Mouse (Mus musculus) embryonic facial prominence, embryonic 15.5 days (tissue): ENCODE results near the gene Slc39a5. TPM values are rescaled to one million over a fixed set of nuclear protein-coding genes. Genes with fewer than 3 reads are reported as not detected.
A peak's percentile ranks its signal among the peaks of the same experiment; 100 is the strongest.

Experiments used
- ATAC-seq: fragments of 200-750 bp; cut with Nextera tagmentation; 2 replicates; pipeline ENCODE4 v1.8.0; 2017; ENCODE audit warnings: low read depth, moderate TSS enrichment; ENCODE audit not compliant: insufficient number of reproducible peaks, low FRiP score, low TSS enrichment
- H3K27ac ChIP-seq: fragments of 300-500 bp; sonication (generic); replicated peaks from 2 replicates; pipeline ENCODE4 v1.5.1; 2015; ENCODE audit warnings: mild to moderate bottlenecking, inconsistent platforms
- H3K27me3 ChIP-seq: fragments of 300-500 bp; sonication (generic); 2 replicates; pipeline ENCODE4 v1.6.1; 2015; ENCODE audit warnings: inconsistent platforms
- H3K36me3 ChIP-seq: fragments of 300-500 bp; sonication (generic); 2 replicates; pipeline ENCODE4 v1.6.1; 2015; ENCODE audit warnings: mild to moderate bottlenecking, inconsistent platforms
- H3K4me1 ChIP-seq: fragments of 300-500 bp; sonication (generic); 2 replicates; pipeline ENCODE4 v1.6.1; 2015; ENCODE audit warnings: inconsistent platforms
- H3K4me2 ChIP-seq: fragments of 300-500 bp; sonication (generic); replicated peaks from 2 replicates; pipeline ENCODE4 v1.6.1; 2015; ENCODE audit warnings: mild to moderate bottlenecking, inconsistent platforms
- H3K4me3 ChIP-seq: fragments of 300-500 bp; sonication (generic); replicated peaks from 2 replicates; pipeline ENCODE4 v1.5.1; 2015; ENCODE audit warnings: mild to moderate bottlenecking, inconsistent platforms
- H3K9ac ChIP-seq: fragments of 300-500 bp; sonication (generic); 2 replicates; pipeline ENCODE4 v1.6.1; 2015; ENCODE audit warnings: inconsistent platforms
- H3K9me3 ChIP-seq: fragments of 300-500 bp; sonication (generic); replicated peaks from 2 replicates; pipeline ENCODE4 v1.6.1; 2016; ENCODE audit warnings: inconsistent platforms
- WGBS: fragments of 180-500 bp; shearing (Covaris S2); methylation state at CpG from one replicate; pipeline ENCODE4 v1.1.7; 2015; 5-methylcytosine and 5-hydroxymethylcytosine counted together
- polyA plus RNA-seq: library from polyadenylated mRNA; unstranded; fragments of >200 nt; fragmentation: Nextera tagmentation; extraction: Ambion mirVana; gene quantifications from 2 replicates; pipeline ENCODE4 v1.2.1, GENCODE M21; 2015

Slc39a5 gene
- polyA plus RNA-seq, 1 experiment from 2014 or later = 0.13 TPM

DNA sequence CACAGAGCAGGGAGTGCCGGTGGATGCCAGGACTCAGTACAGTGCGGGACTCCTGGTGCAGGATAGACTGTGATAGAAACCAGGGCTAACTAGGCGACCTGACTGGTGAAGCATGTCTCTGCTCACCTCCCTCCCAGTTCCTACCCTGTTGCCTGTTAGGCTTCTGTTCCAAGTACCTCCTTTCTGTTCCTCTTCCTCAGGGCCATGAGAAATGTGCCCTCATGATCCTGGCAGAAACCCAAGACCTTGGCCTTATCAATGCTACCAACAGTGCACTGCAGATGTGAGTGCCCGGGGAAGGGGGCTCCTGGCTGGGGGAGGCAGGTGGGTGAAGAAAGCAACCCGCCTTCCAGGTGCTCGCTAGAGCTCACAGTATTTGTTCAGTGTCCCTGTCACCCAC, 11.5 kb downstream of the Slc39a5 start:
- no peak overlapping the region for H3K9ac ChIP-seq
- no peak for ATAC-seq
- WGBS = 91% methylated on average over 6 of the region's 6 CpGs
- no peak overlapping the region for H3K4me2 ChIP-seq
- peaks cover 7% of the 10 kb centered on the region; the same call in 1 of the 2 replicates for H3K4me1 ChIP-seq
- no peaks in the 10 kb centered on the region for H3K9me3 ChIP-seq
- H3K36me3 ChIP-seq = peaks cover 99% of the 10 kb centered on the region
- no peak overlapping the region for H3K4me3 ChIP-seq
- no peak overlapping the region for H3K27ac ChIP-seq
- H3K27me3 ChIP-seq = no peaks in the 10 kb centered on the region

DNA sequence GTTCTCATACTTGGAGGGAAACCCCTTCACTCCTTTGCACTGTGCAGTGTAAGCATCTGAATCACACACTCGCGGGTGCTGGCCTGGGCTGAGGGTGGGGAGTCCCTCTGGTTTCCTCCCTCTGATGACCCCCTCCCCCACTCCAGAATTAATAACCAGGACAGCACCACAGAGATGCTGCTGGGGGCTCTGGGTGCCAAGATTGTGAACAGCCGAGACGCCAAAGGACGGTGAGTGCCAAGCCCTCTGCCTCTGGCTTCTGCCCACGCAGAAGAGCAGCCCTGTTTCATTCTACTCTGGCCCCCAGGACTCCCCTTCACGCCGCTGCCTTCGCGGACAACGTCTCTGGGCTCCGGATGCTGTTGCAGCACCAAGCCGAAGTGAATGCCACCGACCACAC, 12.1 kb downstream of the Slc39a5 start:
- Histone ChIP-seq H3K9ac (no peak overlapping the region), H3K9me3 (no peaks in the 10 kb centered on the region), H3K27ac (no peak overlapping the region), H3K4me2 (no peak overlapping the region), H3K4me1 (peaks cover under 1% of the 10 kb centered on the region; the same call in 1 of the 2 replicates), H3K4me3 (no peak overlapping the region), H3K27me3 (no peaks in the 10 kb centered on the region), H3K36me3 (peaks cover 99% of the 10 kb centered on the region)
- no peak for ATAC-seq
- 88% methylated on average over 14 of the region's 14 CpGs for WGBS

GRCm38 (mm10) chr10:128385902-128386301, 15.1 kb downstream of the Slc39a5 start:
- no peaks in the 10 kb centered on the region for H3K9me3 ChIP-seq
- no peak overlapping the region for H3K9ac ChIP-seq
- H3K27me3 ChIP-seq = no peaks in the 10 kb centered on the region
- 80% methylated on average over 7 of the region's 7 CpGs for WGBS
- no peaks in the 10 kb centered on the region for H3K4me1 ChIP-seq
- peaks cover 98% of the 10 kb centered on the region for H3K36me3 ChIP-seq
- H3K27ac ChIP-seq = no peak overlapping the region
- no peak overlapping the region for H3K4me2 ChIP-seq
- no peak overlapping the region for H3K4me3 ChIP-seq
- no peak for ATAC-seq

DNA sequence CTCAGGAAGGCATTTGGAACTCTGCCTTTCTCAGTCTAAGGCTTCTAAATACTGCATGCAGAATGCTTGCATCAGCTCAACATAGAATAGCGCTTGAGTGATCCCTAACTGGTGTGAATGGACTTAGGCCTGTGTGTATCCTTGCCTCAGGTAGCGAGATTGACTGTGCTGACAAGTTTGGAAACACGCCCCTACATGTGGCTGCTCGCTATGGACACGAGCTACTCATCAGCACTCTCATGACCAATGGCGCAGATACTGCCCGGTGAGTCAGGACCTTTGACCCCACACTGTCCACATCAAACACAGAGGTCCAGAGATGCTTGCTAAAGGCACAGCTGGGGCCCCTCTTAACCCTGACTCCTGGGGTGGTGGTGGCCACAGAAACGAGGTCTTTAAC, 18.5 kb downstream of the Slc39a5 start:
- ATAC-seq = no peak
- peaks cover 17% of the 10 kb centered on the region for H3K4me1 ChIP-seq
- H3K4me2 ChIP-seq = no peak overlapping the region
- H3K9ac ChIP-seq = no peak overlapping the region
- 85% methylated on average over 8 of the region's 8 CpGs for WGBS
- H3K4me3 ChIP-seq = no peak overlapping the region
- no peaks in the 10 kb centered on the region for H3K27me3 ChIP-seq
- H3K9me3 ChIP-seq = no peaks in the 10 kb centered on the region
- H3K27ac ChIP-seq = no peak overlapping the region
- peaks cover 90% of the 10 kb centered on the region for H3K36me3 ChIP-seq

DNA sequence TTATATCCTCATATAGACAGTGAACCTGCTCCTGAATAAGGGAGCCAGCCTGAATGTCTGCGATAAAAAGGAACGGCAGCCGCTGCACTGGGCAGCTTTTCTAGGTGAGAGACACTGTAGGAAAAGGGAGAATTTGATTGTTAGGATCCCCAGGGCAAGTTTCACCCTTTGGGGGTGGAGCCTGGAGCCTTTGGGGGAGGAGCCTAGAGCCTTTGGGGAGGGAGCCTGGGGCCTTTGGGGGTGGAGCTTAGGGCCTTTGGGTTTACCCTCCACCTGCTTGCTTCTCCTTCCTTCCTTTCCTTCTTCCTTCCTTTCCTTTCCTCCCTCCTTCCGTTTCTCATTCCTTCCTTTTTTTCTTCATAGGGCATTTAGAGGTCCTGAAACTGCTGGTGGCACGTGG, 20.5 kb downstream of the Slc39a5 start:
- Histone ChIP-seq H3K4me2 (no peak overlapping the region), H3K9ac (no peak overlapping the region), H3K9me3 (no peaks in the 10 kb centered on the region), H3K36me3 (peaks cover 71% of the 10 kb centered on the region), H3K27me3 (no peaks in the 10 kb centered on the region), H3K27ac (no peak overlapping the region), H3K4me3 (no peak overlapping the region), H3K4me1 (peaks cover 24% of the 10 kb centered on the region)
- ATAC-seq = no peak
- WGBS = 84% methylated on average over 5 of the region's 5 CpGs

DNA sequence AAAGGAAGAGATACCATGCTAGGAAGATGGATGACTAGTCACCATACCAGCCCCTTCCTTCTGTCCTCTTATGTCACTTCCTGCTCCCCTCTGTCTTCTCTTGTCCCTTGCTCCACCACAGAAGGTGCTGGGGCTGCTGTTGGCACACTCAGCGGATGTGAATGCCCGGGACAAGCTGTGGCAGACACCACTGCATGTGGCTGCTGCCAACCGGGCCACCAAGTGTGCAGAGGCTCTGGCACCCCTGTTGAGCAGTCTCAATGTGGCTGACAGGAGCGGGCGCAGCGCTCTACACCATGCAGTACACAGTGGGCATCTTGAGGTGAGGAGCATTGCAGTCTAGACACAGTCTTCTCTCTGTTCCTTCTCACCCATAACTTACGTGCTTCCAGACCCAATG, 21.8 kb downstream of the Slc39a5 start:
- Histone ChIP-seq H3K9ac (no peak overlapping the region), H3K4me3 (no peak overlapping the region), H3K27me3 (no peaks in the 10 kb centered on the region), H3K4me1 (peaks cover 24% of the 10 kb centered on the region), H3K4me2 (no peak overlapping the region), H3K27ac (no peak overlapping the region), H3K9me3 (no peaks in the 10 kb centered on the region), H3K36me3 (peaks cover 58% of the 10 kb centered on the region)
- 96% methylated on average over 7 of the region's 7 CpGs for WGBS
- no peak for ATAC-seq

- H3K9me3 ChIP-seq = no peaks in the 10 kb centered on the region
- peak overlapping the region; percentile 75 for H3K4me2 ChIP-seq
- H3K9ac ChIP-seq = peak overlapping the region; percentile 97
- H3K27ac ChIP-seq = 0 out of 2 replicates have a peak overlapping the region, but pooled peaks have one; percentile 93
- H3K36me3 ChIP-seq = peaks cover 50% of the 10 kb centered on the region
- ATAC-seq = no peak
- 40% methylated on average over 3 of the region's 3 CpGs for WGBS
- H3K4me3 ChIP-seq = peak overlapping the region; percentile 89
- no peaks in the 10 kb centered on the region for H3K27me3 ChIP-seq
- peaks cover 24% of the 10 kb centered on the region for H3K4me1 ChIP-seq
These were observed 22.6 kb downstream of the Slc39a5 start for GRCm38 (mm10) chr10:128378462-128378861.

DNA sequence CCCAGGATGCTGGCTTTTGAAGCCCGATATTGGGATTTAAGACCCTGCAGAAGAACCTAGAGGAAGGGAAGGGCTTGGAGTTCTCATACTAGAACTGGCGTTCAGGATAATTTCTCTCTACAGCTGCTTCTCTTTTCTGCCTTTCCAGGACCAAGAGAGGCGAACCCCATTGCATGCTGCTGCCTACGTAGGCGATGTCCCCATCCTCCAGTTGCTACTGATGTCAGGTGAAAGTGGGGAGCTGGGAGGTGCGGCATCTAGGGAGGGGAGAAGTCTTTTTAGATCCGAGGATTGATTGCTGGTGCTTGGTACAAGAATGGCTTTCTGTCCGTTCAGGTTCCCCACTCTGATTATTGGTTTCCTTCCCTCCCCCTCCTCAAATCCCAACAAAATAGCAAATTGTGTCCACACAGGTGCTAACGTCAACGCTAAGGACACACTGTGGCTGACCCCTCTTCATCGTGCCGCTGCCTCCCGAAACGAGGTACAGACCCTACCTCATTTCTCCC, 23.0 kb downstream of the Slc39a5 start:
- 48% methylated on average over 14 of the region's 14 CpGs for WGBS
- H3K4me2 ChIP-seq = peak overlapping the region; percentile 75
- H3K27me3 ChIP-seq = no peaks in the 10 kb centered on the region

GRCm38 (mm10) chr10:128377222-128377939, 23.6 kb downstream of the Slc39a5 start:
- Histone ChIP-seq H3K4me2 (peak overlapping the region; percentile 75), H3K9ac (peak overlapping the region; percentile 97), H3K27ac (peak overlapping the region; percentile 93), H3K4me1 (peaks cover 24% of the 10 kb centered on the region), H3K36me3 (peaks cover 39% of the 10 kb centered on the region), H3K4me3 (peak overlapping the region; percentile 89), H3K9me3 (no peaks in the 10 kb centered on the region), H3K27me3 (no peaks in the 10 kb centered on the region)
- WGBS = under 1% methylated on average over 47 of the region's 47 CpGs
- peak; percentile 71 for ATAC-seq

More for the DNA sequence above, 23.0 kb downstream of the Slc39a5 start:
- Histone ChIP-seq H3K4me1 (peaks cover 24% of the 10 kb centered on the region), H3K9ac (peak overlapping the region; percentile 97), H3K9me3 (no peaks in the 10 kb centered on the region), H3K36me3 (peaks cover 45% of the 10 kb centered on the region), H3K27ac (peak overlapping the region; percentile 93), H3K4me3 (peak overlapping the region; percentile 89)
- no peak for ATAC-seq

- peak within 1 kb of the TSS; percentile 97 for H3K9ac ChIP-seq
- ATAC-seq = peak; percentile 90
- H3K4me2 ChIP-seq = peak within 1 kb of the TSS; percentile 75
- peaks cover 24% of the 10 kb centered on the region for H3K4me1 ChIP-seq
- H3K27ac ChIP-seq = peak within 1 kb of the TSS; percentile 93
- no peaks in the 10 kb centered on the region for H3K27me3 ChIP-seq
- no peaks in the 10 kb centered on the region for H3K9me3 ChIP-seq
- peak within 1 kb of the TSS; percentile 89 for H3K4me3 ChIP-seq
- WGBS = under 1% methylated on average over 57 of the region's 73 CpGs
- peaks cover 32% of the 10 kb centered on the region for H3K36me3 ChIP-seq
These were observed 24.4 kb downstream of the Slc39a5 start, which contains the start of gene Ankrd52 for GRCm38 (mm10) chr10:128376455-128377211. Gene Ankrd52 (plus strand): TSS chr10:128377115.

DNA sequence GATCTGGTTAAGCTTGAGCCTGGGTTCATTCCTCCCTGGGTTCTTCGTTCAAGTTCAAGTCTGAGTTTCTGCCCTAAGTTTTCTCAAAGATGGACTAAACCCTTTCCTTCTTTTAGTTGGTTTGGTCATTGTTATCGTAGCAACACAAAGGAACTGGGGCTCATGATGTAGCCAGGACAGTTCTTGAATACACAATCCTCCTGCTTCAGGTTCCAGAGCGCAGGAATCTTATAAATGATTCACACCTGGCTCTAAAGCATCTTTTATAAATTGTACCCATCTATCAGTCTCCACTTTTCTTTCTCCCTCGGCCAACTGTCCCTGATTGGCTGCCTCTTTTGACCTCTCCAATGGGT, 25.0 kb downstream of the Slc39a5 start:
- Histone ChIP-seq H3K9me3 (no peaks in the 10 kb centered on the region), H3K9ac (peak overlapping the region; percentile 97), H3K4me3 (peak overlapping the region; percentile 89), H3K27ac (peak overlapping the region; percentile 93), H3K4me1 (peaks cover 24% of the 10 kb centered on the region), H3K27me3 (no peaks in the 10 kb centered on the region), H3K4me2 (peak overlapping the region; percentile 75), H3K36me3 (peaks cover 27% of the 10 kb centered on the region)
- no peak for ATAC-seq
- WGBS = 50% methylated on average over 4 of the region's 4 CpGs
